Mouse (Mus musculus): Measurements from ENCODE around the gene Dppa4. TPM values are rescaled to one million over a fixed set of nuclear protein-coding genes. Genes with fewer than 3 reads are reported as not detected.

Gene Dppa4
- polyA plus RNA-seq, 1 experiment from 2014 or later, result not detected

Other genes with a start within 250 kb of the Dppa4 start
- gene Dppa2, start 20.2 kb downstream of the Dppa4 start, polyA plus RNA-seq (2014; fragmentation: Nextera tagmentation; extraction: Ambion mirVana), result not detected in 2 replicates
- gene Gm5485, start 128.7 kb downstream of the Dppa4 start, polyA plus RNA-seq (2014; fragmentation: Nextera tagmentation; extraction: Ambion mirVana), result not detected in 2 replicates
- 0.28 and 0.33 TPM in 2 replicates for gene Morc1, start 147.5 kb downstream of the Dppa4 start, polyA plus RNA-seq (2014; fragmentation: Nextera tagmentation; extraction: Ambion mirVana)

All from embryonic facial prominence, embryonic 14.5 days (tissue).